Mouse (Mus musculus) mouse embryonic stem cell (cell line): ENCODE data around the gene Ppp1r36.

Experiments
- in situ Hi-C, 2 experiments: fragments of 300-500 bp; cut with MboI; formaldehyde crosslinking; loops; 1 replicate in 1 of 2; 3 replicates in 1 of 2; pipeline ENCODE4 v1.14.3; 2019 to 2020; ENCODE audit warnings: low sequenced_read_pairs in 2 of 2, low pct_unique_long_range_greater_than_20kb in 1 of 2, mixed read lengths in 1 of 2; ENCODE audit not compliant: unreplicated experiment in 1 of 2

Ppp1r36 gene

DNA sequence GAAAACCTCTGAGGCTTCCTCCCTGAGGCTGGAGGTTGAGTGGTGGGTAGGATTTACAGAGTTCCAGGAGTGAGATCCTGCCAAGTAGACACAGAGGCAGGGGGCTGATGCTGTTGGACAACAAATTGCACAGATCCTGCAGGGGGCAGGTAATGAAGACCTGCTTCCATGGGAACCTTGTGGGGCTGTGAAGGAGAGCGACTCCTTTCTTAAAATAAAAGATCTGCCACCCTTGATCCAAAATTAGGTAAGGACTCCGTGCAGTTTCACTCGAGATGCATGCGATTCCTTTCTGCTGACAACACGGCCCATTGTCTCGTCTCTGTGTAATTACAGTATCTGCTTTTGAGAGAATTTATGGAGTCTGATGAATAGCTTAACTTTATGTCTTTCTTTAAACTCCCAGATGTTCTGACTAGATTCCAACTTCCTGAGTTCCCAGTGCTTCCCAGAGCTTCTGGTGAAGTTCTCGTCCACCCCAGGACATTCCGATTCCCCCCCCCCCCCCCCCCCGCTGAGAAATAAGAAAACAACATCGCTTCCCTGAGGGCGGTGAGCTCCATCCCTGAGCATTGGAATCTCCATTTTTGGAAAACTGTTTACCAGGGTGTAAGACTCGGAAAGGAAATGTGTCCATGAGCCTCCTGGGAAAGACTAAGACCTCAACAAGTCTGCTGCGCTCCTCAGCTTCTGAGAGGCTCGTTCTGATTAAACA, 61.1 kb downstream of the Ppp1r36 start:
- in situ Hi-C loops, result no loop called here

DNA sequence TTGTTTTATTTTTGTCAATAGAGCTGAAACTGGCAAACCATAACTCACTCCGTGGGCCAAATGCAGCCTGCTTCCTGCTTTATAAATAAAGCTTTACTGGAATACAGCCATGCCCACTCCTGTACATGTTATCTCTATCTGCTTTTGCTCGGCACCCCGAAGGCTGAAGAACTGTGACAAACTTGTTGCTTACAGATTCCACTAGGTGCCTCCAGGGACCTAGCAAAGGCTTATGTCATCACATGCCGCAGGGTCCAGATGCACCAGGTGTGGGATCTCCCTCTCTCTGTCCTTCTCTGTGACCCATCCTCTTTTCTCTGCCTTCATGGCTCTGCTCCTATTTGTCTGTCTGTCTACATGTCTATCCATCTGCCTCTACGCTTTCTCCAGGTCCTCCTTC, 61.8 kb downstream of the Ppp1r36 start:
- in situ Hi-C loops, result no loop called here

DNA sequence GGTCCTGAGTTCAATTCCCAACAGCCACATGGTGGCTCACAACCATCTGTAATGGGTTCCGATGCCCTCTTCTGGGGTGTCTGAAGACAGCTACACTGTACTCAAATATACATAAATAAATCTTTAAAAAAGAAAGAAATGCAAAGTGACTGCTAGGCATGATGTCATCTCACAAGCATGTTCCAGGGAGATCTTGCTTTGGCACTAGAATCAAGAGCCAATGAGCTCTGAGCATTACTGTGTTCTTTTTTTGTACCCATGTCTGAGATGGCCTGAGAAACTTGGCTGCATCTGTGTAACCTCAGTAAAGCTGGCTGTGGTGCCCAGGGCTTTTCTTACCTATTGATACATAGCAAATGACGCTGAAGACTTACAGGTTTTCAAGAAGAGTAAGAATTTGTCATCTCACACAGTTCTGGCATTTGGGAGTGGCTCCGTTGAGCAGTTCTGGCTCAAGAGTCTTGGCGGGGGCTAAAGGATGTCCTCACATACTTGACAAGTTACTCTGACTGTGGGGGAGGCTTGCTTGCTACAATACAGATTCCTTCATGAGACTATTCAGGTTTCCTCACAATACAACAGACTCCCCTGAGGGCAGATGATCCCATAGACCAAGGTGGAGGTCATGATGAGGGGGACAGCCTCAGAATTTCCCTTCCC, 62.6 kb downstream of the Ppp1r36 start:
- in situ Hi-C loops, result no loop called here

DNA sequence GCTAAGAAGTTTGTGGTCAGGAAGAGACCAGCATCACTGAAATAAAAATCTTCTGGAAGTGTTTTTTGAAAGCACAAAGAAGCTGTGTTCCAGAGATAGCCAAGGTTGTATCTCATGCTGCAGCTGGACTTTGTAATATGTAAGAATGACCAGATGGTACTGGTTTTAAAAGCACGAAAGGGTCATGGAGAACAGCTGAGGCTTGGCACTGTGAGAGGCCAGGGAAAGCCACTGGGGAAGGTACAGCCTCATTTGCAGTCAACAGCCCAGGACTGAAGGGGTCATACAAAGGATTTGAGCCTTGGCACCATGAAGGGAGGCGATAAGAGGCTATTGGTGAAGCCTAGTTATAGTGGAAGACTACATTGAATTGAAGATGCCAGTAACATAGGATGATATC, 65.1 kb downstream of the Ppp1r36 start:
- in situ Hi-C loops, result no loop called here

DNA sequence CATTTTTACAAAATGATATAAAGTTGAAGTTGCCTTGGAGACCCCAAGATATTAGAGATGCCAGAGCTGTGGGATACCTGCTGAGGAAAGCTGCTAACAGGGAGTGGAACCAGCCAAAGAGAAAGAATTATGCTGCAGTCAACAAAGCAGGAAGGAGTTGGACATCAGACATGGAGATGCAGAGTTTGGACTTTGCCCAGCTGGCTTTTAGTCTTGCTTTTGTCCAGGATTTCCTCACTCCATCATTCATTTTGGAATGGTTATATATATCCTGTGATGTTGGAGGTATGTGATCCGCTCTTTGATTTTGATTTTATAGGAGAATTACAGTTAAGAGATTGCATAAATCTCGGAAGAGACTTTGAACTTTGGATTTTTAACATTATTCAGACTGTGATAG, 65.6 kb downstream of the Ppp1r36 start:
- in situ Hi-C loops, result no loop called here

DNA sequence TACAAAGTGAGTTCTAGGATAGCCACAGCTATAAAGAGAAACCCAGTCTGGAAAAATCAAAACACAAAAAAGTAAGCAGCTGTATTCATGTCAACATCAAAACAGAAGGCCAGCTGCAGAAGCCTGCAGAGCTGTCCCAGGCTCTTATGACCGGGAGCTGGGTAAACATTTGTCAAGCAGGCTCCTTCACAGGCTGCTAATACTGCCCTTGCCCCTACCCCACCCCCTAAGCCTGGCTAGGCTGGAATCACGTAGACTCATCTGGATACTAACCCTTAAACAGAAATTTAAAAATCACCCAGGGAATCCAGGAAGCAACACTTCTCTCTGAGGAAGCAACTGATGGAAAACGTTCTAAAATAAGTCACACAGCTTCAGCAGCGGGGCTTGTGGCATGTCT, 67.5 kb downstream of the Ppp1r36 start:
- in situ Hi-C loops, result no loop called here

DNA sequence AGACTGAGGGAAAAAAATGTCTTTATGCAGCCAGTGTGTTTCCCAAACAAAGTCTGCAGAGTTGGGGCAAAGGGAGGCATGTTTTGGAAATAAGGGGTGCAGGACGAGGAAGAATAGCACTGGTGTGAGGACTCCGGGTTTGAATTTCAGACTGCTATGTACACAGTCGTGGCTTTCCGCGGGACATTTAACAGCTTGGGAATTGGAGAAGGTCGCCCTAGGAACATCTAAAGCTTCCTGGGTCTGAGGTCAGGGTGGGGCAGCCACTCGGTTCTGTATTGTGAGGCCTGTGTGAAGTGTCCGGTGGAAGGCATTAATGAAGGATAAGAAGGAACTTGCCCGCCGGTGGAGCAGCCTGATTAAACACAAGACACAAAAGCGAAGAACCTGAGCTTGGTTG, 68.0 kb downstream of the Ppp1r36 start:
- in situ Hi-C loops, result no loop called here

DNA sequence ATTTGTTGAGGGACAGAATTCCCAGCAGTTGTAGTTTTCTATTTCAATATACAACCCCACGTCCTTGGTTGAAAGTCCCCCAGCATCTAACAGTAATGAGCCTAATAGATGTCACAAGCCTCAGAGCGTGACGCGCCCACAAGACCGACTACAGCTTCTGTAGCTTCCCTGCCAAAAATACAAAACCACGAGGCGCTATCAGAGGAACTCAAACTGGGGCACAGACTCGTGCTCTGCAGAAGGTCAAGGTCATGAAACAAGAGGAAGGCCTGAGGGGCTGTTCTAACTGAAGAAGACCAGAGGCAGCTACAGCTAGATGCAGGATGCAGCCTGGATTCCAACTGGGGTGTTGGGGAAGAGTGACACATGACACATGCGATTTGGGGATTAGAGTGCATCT, 69.6 kb downstream of the Ppp1r36 start:
- in situ Hi-C loops, result no loop called here
